Comparison of ENCODE assay signal across 18 mouse cellular contexts in genomic region chr7:129142599-129142949, GRCm38 (mm10).
A peak's percentile ranks its signal among the peaks of the same experiment; 100 is the strongest.
DNase-seq lines count a peak whose midpoint lies in the region; ATAC-seq and TF ChIP-seq lines count a peak whose summit lies in the region.
"Had no signal": no experiment of that assay in that cellular context is flagged by ENCODE, and none has a peak within 500 bp of the region (broad histone marks: within the 10 kb centered on the region; RNA-seq: fewer than 3 reads in every experiment).

No protein-coding gene starts in this region.

- no peaks in the 10 kb centered on the region for H3K9me3 ChIP-seq in midbrain, embryonic 11.5 days (ENCODE audit: control insufficient read depth, low read length)
- H3K9me3 ChIP-seq in midbrain, embryonic 13.5 days, result no peaks in the 10 kb centered on the region
- H3K9me3 ChIP-seq in kidney, embryonic 16.5 days (ENCODE audit: low read length), result no peaks in the 10 kb centered on the region
- H3K9me3 ChIP-seq in liver, postnatal 0 days (ENCODE audit: low read length), result no peaks in the 10 kb centered on the region
- H3K9me3 ChIP-seq: forebrain, embryonic 12.5 days; heart, embryonic 12.5 days; limb, embryonic 10.5 days; liver, embryonic 12.5 days had no signal

- no peaks in the 10 kb centered on the region for H3K36me3 ChIP-seq in midbrain, embryonic 11.5 days (ENCODE audit: control insufficient read depth, insufficient read depth, low read length)
- no peaks in the 10 kb centered on the region for H3K36me3 ChIP-seq in midbrain, embryonic 13.5 days
- no peaks in the 10 kb centered on the region for H3K36me3 ChIP-seq in kidney, embryonic 16.5 days (ENCODE audit: insufficient read depth, low read length)
- no peaks in the 10 kb centered on the region for H3K36me3 ChIP-seq in liver, postnatal 0 days (replicated peaks; ENCODE audit: insufficient read depth, low read length)
- H3K36me3 ChIP-seq: forebrain, embryonic 12.5 days; heart, embryonic 12.5 days; limb, embryonic 10.5 days; liver, embryonic 12.5 days had no signal

- no peak overlapping the region for H3K4me2 ChIP-seq in midbrain, embryonic 11.5 days
- no peak overlapping the region for H3K4me2 ChIP-seq in midbrain, embryonic 13.5 days (replicated peaks)
- H3K4me2 ChIP-seq in kidney, embryonic 16.5 days (replicated peaks; ENCODE audit: low read depth, low read length), result no peak overlapping the region
- H3K4me2 ChIP-seq in liver, postnatal 0 days (ENCODE audit: low read depth, low read length), result no peak overlapping the region
- H3K4me2 ChIP-seq: forebrain, embryonic 12.5 days; heart, embryonic 12.5 days; liver, embryonic 12.5 days had no signal

- no peak for TF ChIP-seq EP300 in liver, postnatal 0 days (IDR thresholded peaks at IDR 0.05; ENCODE audit: low read depth)

- H3K4me3 ChIP-seq in midbrain, embryonic 11.5 days (ENCODE audit: low read depth, low read length), result no peak overlapping the region
- H3K4me3 ChIP-seq in midbrain, embryonic 13.5 days (replicated peaks), result no peak overlapping the region
- H3K4me3 ChIP-seq in kidney, embryonic 16.5 days (ENCODE audit: low read length), result no peak overlapping the region
- H3K4me3 ChIP-seq in liver, postnatal 0 days (ENCODE audit: low read depth, low read length), result no peak overlapping the region
- H3K4me3 ChIP-seq: forebrain, embryonic 12.5 days; heart, embryonic 12.5 days; limb, embryonic 10.5 days; liver, embryonic 12.5 days had no signal

- WGBS in midbrain, embryonic 11.5 days, result 60% methylated on average over 5 of the region's 5 CpGs
- 55% methylated on average over 5 of the region's 5 CpGs for whole genome bisulfite sequencing in midbrain, embryonic 13.5 days
- 38% methylated on average over 5 of the region's 5 CpGs for WGBS in kidney, embryonic 16.5 days
- 55% methylated on average over 5 of the region's 5 CpGs for WGBS in liver, postnatal 0 days (ENCODE audit: insufficient replicate concordance)

- TF ChIP-seq CTCF in liver, postnatal 0 days (IDR thresholded peaks at IDR 0.05; ENCODE audit: low read depth), result no peak

- H3K4me1 ChIP-seq in midbrain, embryonic 11.5 days (ENCODE audit: control insufficient read depth, insufficient read depth, low read length), result peaks cover 8% of the 10 kb centered on the region
- H3K4me1 ChIP-seq in midbrain, embryonic 13.5 days (replicated peaks), result peaks cover 10% of the 10 kb centered on the region
- H3K4me1 ChIP-seq in kidney, embryonic 16.5 days (ENCODE audit: insufficient read depth, low read length), result peaks cover 3% of the 10 kb centered on the region; the same call in 1 of the 2 replicates
- no peaks in the 10 kb centered on the region for H3K4me1 ChIP-seq in liver, postnatal 0 days (ENCODE audit: insufficient read depth)
- H3K4me1 ChIP-seq: heart, embryonic 12.5 days; limb, embryonic 10.5 days; liver, embryonic 12.5 days had no signal

- peak; percentile 86 for DNase-seq in midbrain, embryonic 11.5 days (ENCODE audit: low spot score, missing footprints)
- DNase-seq in embryo, embryonic 10.5 days (ENCODE audit: low spot score), result peak; percentile 27
- no peak for DNase-seq in liver, postnatal 0 days
- no peak for DNase-seq in cerebellum, postnatal 14 days
- DNase-seq: adrenal gland, postnatal 36 days; cerebellum, adult 9-11 months; heart, postnatal 4 days; layer of hippocampus, postnatal 36 days; right cerebral cortex, postnatal 14 days had no signal

- ATAC-seq in midbrain, embryonic 11.5 days (ENCODE audit: low FRiP score), result no peak
- ATAC-seq in midbrain, embryonic 13.5 days, result no peak
- ATAC-seq in kidney, embryonic 16.5 days (ENCODE audit: low FRiP score, low TSS enrichment), result peak; percentile 77; the same call in 1 of the 2 replicates
- no peak for ATAC-seq in erythroblast, adult 5-6 weeks (replicated peaks; ENCODE audit: low FRiP score, poor library complexity, severe bottlenecking)
- ATAC-seq in liver, postnatal 0 days, result no peak
- ATAC-seq: CD4-positive, CD25-positive, alpha-beta regulatory T cell, adult 4 months; liver, embryonic 12.5 days; lung, postnatal 0 days had no signal

- H3K9ac ChIP-seq in midbrain, embryonic 11.5 days (ENCODE audit: low read length), result no peak overlapping the region
- no peak overlapping the region for H3K9ac ChIP-seq in midbrain, embryonic 13.5 days (replicated peaks)
- no peak overlapping the region for H3K9ac ChIP-seq in kidney, embryonic 16.5 days (replicated peaks; ENCODE audit: low read length)
- H3K9ac ChIP-seq in liver, postnatal 0 days (replicated peaks), result no peak overlapping the region
- H3K9ac ChIP-seq: forebrain, embryonic 12.5 days; heart, embryonic 12.5 days; liver, embryonic 12.5 days had no signal

- H3K27me3 ChIP-seq in midbrain, embryonic 11.5 days (ENCODE audit: control insufficient read depth, insufficient read depth, low read length), result no peaks in the 10 kb centered on the region
- no peaks in the 10 kb centered on the region for H3K27me3 ChIP-seq in midbrain, embryonic 13.5 days
- no peaks in the 10 kb centered on the region for H3K27me3 ChIP-seq in kidney, embryonic 16.5 days (ENCODE audit: insufficient read depth, low read length)
- no peaks in the 10 kb centered on the region for H3K27me3 ChIP-seq in liver, postnatal 0 days (ENCODE audit: insufficient read depth, low read length)
- H3K27me3 ChIP-seq: forebrain, embryonic 12.5 days; heart, embryonic 12.5 days; liver, embryonic 12.5 days had no signal

- no peak overlapping the region for H3K27ac ChIP-seq in midbrain, embryonic 11.5 days (ENCODE audit: low read depth, low read length)
- no peak overlapping the region for H3K27ac ChIP-seq in midbrain, embryonic 13.5 days
- no peak overlapping the region for H3K27ac ChIP-seq in kidney, embryonic 16.5 days (ENCODE audit: low read length)
- no peak overlapping the region for H3K27ac ChIP-seq in liver, postnatal 0 days (ENCODE audit: low read depth)
- H3K27ac ChIP-seq: forebrain, embryonic 12.5 days; limb, embryonic 10.5 days; liver, embryonic 12.5 days had no signal

Comparison
In these comparisons a context has a peak if more than half of its experiments do, and no peak if none do; other contexts are left out.
1. DNase-seq: peak in midbrain, embryonic 11.5 days (single experiment) and embryo, embryonic 10.5 days (single experiment); none in liver, postnatal 0 days (single experiment) and cerebellum, postnatal 14 days (0 of 2).